Mouse (Mus musculus) small intestine, adult 2 months (tissue): ENCODE measurements around the gene Ptpn14.

Source experiments
- CTCF ChIP-seq: fragments of 200-500 bp; IDR thresholded peaks from 2 replicates; pipeline ENCODE4 v1.5.1; 2012; ENCODE audit warnings: low read depth, mild to moderate bottlenecking, control low read depth, inconsistent platforms, low read length, moderate library complexity, mixed read lengths; ENCODE audit not compliant: insufficient replicate concordance, insufficient read length; ENCODE audit errors: extremely low read depth
- POLR2A ChIP-seq: fragments of 200-500 bp; IDR thresholded peaks from 2 replicates; pipeline ENCODE4 v1.6.1; 2012; ENCODE audit warnings: low read depth, mild to moderate bottlenecking, control low read depth, inconsistent platforms, low read length, moderate library complexity

- no peak for TF ChIP-seq CTCF
- TF ChIP-seq POLR2A = no peak
Observed at GRCm38 (mm10) chr1:189742041-189742440, 14.0 kb downstream of the Ptpn14 start.
